Mouse (Mus musculus) myocyte (in vitro differentiated cells): ENCODE measurements at regions not wholly inside any gene's neighbourhood (a gene's known extent, or its start where the extent isn't known, plus 50 kb on each side); places are given as distances from the start of the nearest gene placed in this dataset.

Experiments used
- CEBPB ChIP-seq: IDR thresholded peaks from 2 replicates; pipeline ENCODE4 v1.6.1; 2011; ENCODE audit warnings: mild to moderate bottlenecking, moderate library complexity; ENCODE audit not compliant: poor library complexity, insufficient read depth, severe bottlenecking
- E2F4 ChIP-seq: IDR thresholded peaks from one replicate; pipeline ENCODE4 v1.6.1; 2011; ENCODE audit warnings: mild to moderate bottlenecking, control low read depth, moderate library complexity; ENCODE audit not compliant: insufficient read depth
- MAX ChIP-seq: IDR thresholded peaks from one replicate; pipeline ENCODE4 v1.6.1; 2011; ENCODE audit warnings: low read depth, mild to moderate bottlenecking, control low read depth
- POLR2A ChIP-seq: IDR thresholded peaks from one replicate; pipeline ENCODE4 v1.6.1; 2011; ENCODE audit warnings: low read depth, mild to moderate bottlenecking, control low read depth, moderate library complexity; ENCODE audit not compliant: insufficient read length
- POLR2AphosphoS2 ChIP-seq: IDR thresholded peaks from one replicate; pipeline ENCODE4 v1.6.1; 2011; ENCODE audit warnings: low read depth, control low read depth; ENCODE audit not compliant: insufficient read length
- REST ChIP-seq: IDR thresholded peaks from one replicate; pipeline ENCODE4 v1.6.1; 2011; ENCODE audit warnings: mild to moderate bottlenecking, control low read depth, moderate library complexity; ENCODE audit not compliant: insufficient read depth, insufficient read length
- USF1 ChIP-seq: IDR thresholded peaks from one replicate; pipeline ENCODE4 v1.6.1; 2011; ENCODE audit warnings: low read depth, mild to moderate bottlenecking, control low read depth, moderate library complexity

DNA sequence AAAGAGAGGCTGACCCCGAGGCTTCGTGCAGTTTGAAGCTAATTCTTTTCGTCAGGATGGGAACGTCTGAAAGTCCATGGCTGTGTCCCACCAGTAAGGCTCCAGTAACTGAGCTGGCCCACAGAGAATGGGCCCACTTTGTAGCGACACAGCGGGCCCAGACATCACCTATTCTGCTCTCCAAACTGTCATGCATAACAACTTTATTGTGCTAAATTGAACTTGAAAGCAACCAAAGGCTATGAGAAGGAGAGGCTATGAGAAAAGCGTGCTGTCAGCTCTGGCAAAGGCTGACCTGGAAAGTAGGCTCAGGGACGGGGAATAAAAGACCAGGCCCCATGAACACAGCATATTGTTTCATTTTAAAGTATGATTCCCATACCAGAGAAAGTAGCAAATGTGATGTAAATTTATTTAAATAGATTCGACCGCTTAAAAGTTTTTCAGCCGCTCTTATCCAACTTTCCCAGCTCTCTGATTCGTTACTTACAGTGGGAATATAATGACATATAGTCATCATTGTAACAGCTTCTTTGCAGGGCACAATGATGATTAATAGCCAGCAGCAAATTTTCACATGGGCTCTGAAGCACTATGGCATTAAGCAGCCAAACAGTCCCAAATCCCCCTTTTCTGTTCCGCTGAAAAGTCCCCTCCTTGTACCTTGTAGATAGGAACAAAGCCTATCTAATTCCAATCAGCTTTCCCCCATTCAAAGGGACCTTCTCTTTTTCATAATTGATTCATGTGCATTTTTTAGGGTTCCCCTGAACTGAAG lies 337.1 kb upstream of the Tmem161b start:
- TF ChIP-seq POLR2A, result no peak
- TF ChIP-seq E2F4, result no peak
- no peak for TF ChIP-seq MAX
- TF ChIP-seq USF1, result no peak
- no peak for TF ChIP-seq POLR2AphosphoS2
- no peak for TF ChIP-seq CEBPB
- no peak for TF ChIP-seq REST
